Mouse (Mus musculus): ENCODE results near the gene Cse1l. TPM values are rescaled to one million over a fixed set of nuclear protein-coding genes. Genes with fewer than 3 reads are reported as not detected.

The Cse1l gene
- polyA plus RNA-seq (2014; fragmentation: Nextera tagmentation; extraction: Ambion mirVana): 113 and 118 TPM in 2 replicates

GRCm38 (mm10) chr2:166905711-166906522 is at the start of gene Cse1l:
Cse1l (plus strand) TSS chr2:166906040.
- peaks cover 7% of the 10 kb centered on the region for H3K4me1 ChIP-seq (ENCODE audit: control insufficient read depth, insufficient read depth, low read length)
- no peaks in the 10 kb centered on the region for H3K27me3 ChIP-seq (replicated peaks; ENCODE audit: control insufficient read depth, insufficient read depth, low read length)
- peak within 1 kb of the TSS; percentile 58 for H3K4me3 ChIP-seq (ENCODE audit: low read depth, low read length)
- H3K4me2 ChIP-seq (ENCODE audit: low read depth, low read length): peak within 1 kb of the TSS; percentile 70
- H3K9me3 ChIP-seq (ENCODE audit: control insufficient read depth, low read length): no peaks in the 10 kb centered on the region
- DNase-seq (ENCODE audit: low spot score) (peak; percentile 99), ATAC-seq (ENCODE audit: low read depth) (peak; percentile 98)
- H3K36me3 ChIP-seq (ENCODE audit: control insufficient read depth, insufficient read depth, low read length): peaks cover 4% of the 10 kb centered on the region; the same call in 1 of the 2 replicates
- peak within 1 kb of the TSS; percentile 98 for H3K27ac ChIP-seq (replicated peaks; ENCODE audit: low read depth, low read length)
- 0% methylated on average over 21 of the region's 80 CpGs for WGBS
- H3K9ac ChIP-seq (ENCODE audit: low read depth, low read length): peak within 1 kb of the TSS; percentile 90

GRCm38 (mm10) chr2:166856366-166856765 is 49.5 kb upstream of the Cse1l start:
- no peaks in the 10 kb centered on the region for H3K27me3 ChIP-seq (replicated peaks; ENCODE audit: control insufficient read depth, insufficient read depth, low read length)
- 70% methylated on average over 6 of the region's 6 CpGs for WGBS
- no peaks in the 10 kb centered on the region for H3K4me1 ChIP-seq (ENCODE audit: control insufficient read depth, insufficient read depth, low read length)
- no peak overlapping the region for H3K9ac ChIP-seq (ENCODE audit: low read depth, low read length)
- peaks cover 84% of the 10 kb centered on the region for H3K36me3 ChIP-seq (ENCODE audit: control insufficient read depth, insufficient read depth, low read length)
- ATAC-seq (ENCODE audit: low read depth) (no peak), DNase-seq (ENCODE audit: low spot score) (no peak)
- no peak overlapping the region for H3K27ac ChIP-seq (replicated peaks; ENCODE audit: low read depth, low read length)
- H3K4me3 ChIP-seq (ENCODE audit: low read depth, low read length): no peak overlapping the region
- no peak overlapping the region for H3K4me2 ChIP-seq (ENCODE audit: low read depth, low read length)
- H3K9me3 ChIP-seq (ENCODE audit: control insufficient read depth, low read length): no peaks in the 10 kb centered on the region

- DNase-seq (ENCODE audit: low spot score): no peak
- WGBS: 82% methylated on average over 2 of the region's 2 CpGs
These were observed 48.7 kb upstream of the Cse1l start for GRCm38 (mm10) chr2:166857118-166857517.

GRCm38 (mm10) chr2:166859214-166859613 is 46.6 kb upstream of the Cse1l start:
- no peaks in the 10 kb centered on the region for H3K9me3 ChIP-seq (ENCODE audit: control insufficient read depth, low read length)
- H3K4me1 ChIP-seq (ENCODE audit: control insufficient read depth, insufficient read depth, low read length): no peaks in the 10 kb centered on the region
- DNase-seq (ENCODE audit: low spot score): peak; percentile 38
- H3K27me3 ChIP-seq (replicated peaks; ENCODE audit: control insufficient read depth, insufficient read depth, low read length): no peaks in the 10 kb centered on the region
- no peak overlapping the region for H3K4me2 ChIP-seq (ENCODE audit: low read depth, low read length)
- H3K4me3 ChIP-seq (ENCODE audit: low read depth, low read length): no peak overlapping the region
- peaks cover 86% of the 10 kb centered on the region for H3K36me3 ChIP-seq (ENCODE audit: control insufficient read depth, insufficient read depth, low read length)
- no peak for ATAC-seq (ENCODE audit: low read depth)
- 77% methylated on average over 7 of the region's 7 CpGs for WGBS
- H3K9ac ChIP-seq (ENCODE audit: low read depth, low read length): no peak overlapping the region
- no peak overlapping the region for H3K27ac ChIP-seq (replicated peaks; ENCODE audit: low read depth, low read length)

More at GRCm38 (mm10) chr2:166857118-166857517, 48.7 kb upstream of the Cse1l start:
- peaks cover 84% of the 10 kb centered on the region for H3K36me3 ChIP-seq (ENCODE audit: control insufficient read depth, insufficient read depth, low read length)
- no peak overlapping the region for H3K4me2 ChIP-seq (ENCODE audit: low read depth, low read length)
- H3K27me3 ChIP-seq (replicated peaks; ENCODE audit: control insufficient read depth, insufficient read depth, low read length): no peaks in the 10 kb centered on the region
- no peak overlapping the region for H3K9ac ChIP-seq (ENCODE audit: low read depth, low read length)
- no peak overlapping the region for H3K4me3 ChIP-seq (ENCODE audit: low read depth, low read length)
- no peaks in the 10 kb centered on the region for H3K4me1 ChIP-seq (ENCODE audit: control insufficient read depth, insufficient read depth, low read length)
- H3K27ac ChIP-seq (replicated peaks; ENCODE audit: low read depth, low read length): no peak overlapping the region
- no peak for ATAC-seq (ENCODE audit: low read depth)
- H3K9me3 ChIP-seq (ENCODE audit: control insufficient read depth, low read length): no peaks in the 10 kb centered on the region

- WGBS: 66% methylated on average over 3 of the region's 3 CpGs
- Histone ChIP-seq H3K4me1 (ENCODE audit: control insufficient read depth, insufficient read depth, low read length) (no peaks in the 10 kb centered on the region), H3K36me3 (ENCODE audit: control insufficient read depth, insufficient read depth, low read length) (peaks cover 90% of the 10 kb centered on the region), H3K4me3 (ENCODE audit: low read depth, low read length) (no peak overlapping the region), H3K4me2 (ENCODE audit: low read depth, low read length) (no peak overlapping the region), H3K27me3 (replicated peaks; ENCODE audit: control insufficient read depth, insufficient read depth, low read length) (no peaks in the 10 kb centered on the region), H3K9me3 (ENCODE audit: control insufficient read depth, low read length) (no peaks in the 10 kb centered on the region), H3K9ac (ENCODE audit: low read depth, low read length) (no peak overlapping the region), H3K27ac (replicated peaks; ENCODE audit: low read depth, low read length) (no peak overlapping the region)
- ATAC-seq (ENCODE audit: low read depth): no peak
- DNase-seq (ENCODE audit: low spot score): no peak
These were observed 43.3 kb upstream of the Cse1l start for GRCm38 (mm10) chr2:166862505-166862904.

GRCm38 (mm10) chr2:166865476-166865875 is 40.4 kb upstream of the Cse1l start:
- no peak overlapping the region for H3K4me3 ChIP-seq (ENCODE audit: low read depth, low read length)
- H3K27me3 ChIP-seq (replicated peaks; ENCODE audit: control insufficient read depth, insufficient read depth, low read length): no peaks in the 10 kb centered on the region
- H3K9me3 ChIP-seq (ENCODE audit: control insufficient read depth, low read length): no peaks in the 10 kb centered on the region
- H3K4me1 ChIP-seq (ENCODE audit: control insufficient read depth, insufficient read depth, low read length): no peaks in the 10 kb centered on the region
- H3K4me2 ChIP-seq (ENCODE audit: low read depth, low read length): no peak overlapping the region
- peaks cover 91% of the 10 kb centered on the region for H3K36me3 ChIP-seq (ENCODE audit: control insufficient read depth, insufficient read depth, low read length)
- WGBS: 80% methylated on average over 10 of the region's 10 CpGs
- ATAC-seq (ENCODE audit: low read depth) (no peak), DNase-seq (ENCODE audit: low spot score) (no peak)
- no peak overlapping the region for H3K9ac ChIP-seq (ENCODE audit: low read depth, low read length)
- no peak overlapping the region for H3K27ac ChIP-seq (replicated peaks; ENCODE audit: low read depth, low read length)

GRCm38 (mm10) chr2:166870271-166870865 is 35.5 kb upstream of the Cse1l start:
- 90% methylated on average over 18 of the region's 20 CpGs for WGBS
- Histone ChIP-seq H3K27ac (replicated peaks; ENCODE audit: low read depth, low read length) (no peak overlapping the region), H3K4me2 (ENCODE audit: low read depth, low read length) (no peak overlapping the region), H3K36me3 (ENCODE audit: control insufficient read depth, insufficient read depth, low read length) (peaks cover 90% of the 10 kb centered on the region), H3K9me3 (ENCODE audit: control insufficient read depth, low read length) (no peaks in the 10 kb centered on the region), H3K27me3 (replicated peaks; ENCODE audit: control insufficient read depth, insufficient read depth, low read length) (no peaks in the 10 kb centered on the region), H3K9ac (ENCODE audit: low read depth, low read length) (no peak overlapping the region), H3K4me1 (ENCODE audit: control insufficient read depth, insufficient read depth, low read length) (no peaks in the 10 kb centered on the region), H3K4me3 (ENCODE audit: low read depth, low read length) (no peak overlapping the region)
- DNase-seq (ENCODE audit: low spot score) (no peak), ATAC-seq (ENCODE audit: low read depth) (no peak)

GRCm38 (mm10) chr2:166870899-166871298 is 34.9 kb upstream of the Cse1l start:
- 90% methylated on average over 10 of the region's 10 CpGs for WGBS
- Histone ChIP-seq H3K27ac (replicated peaks; ENCODE audit: low read depth, low read length) (no peak overlapping the region), H3K4me1 (ENCODE audit: control insufficient read depth, insufficient read depth, low read length) (no peaks in the 10 kb centered on the region), H3K4me2 (ENCODE audit: low read depth, low read length) (no peak overlapping the region), H3K9ac (ENCODE audit: low read depth, low read length) (no peak overlapping the region), H3K27me3 (replicated peaks; ENCODE audit: control insufficient read depth, insufficient read depth, low read length) (no peaks in the 10 kb centered on the region), H3K4me3 (ENCODE audit: low read depth, low read length) (no peak overlapping the region), H3K9me3 (ENCODE audit: control insufficient read depth, low read length) (no peaks in the 10 kb centered on the region), H3K36me3 (ENCODE audit: control insufficient read depth, insufficient read depth, low read length) (peaks cover 87% of the 10 kb centered on the region)
- no peak for DNase-seq (ENCODE audit: low spot score)
- ATAC-seq (ENCODE audit: low read depth): no peak
